Mouse (Mus musculus) embryo, embryonic 10.5 days (tissue): ENCODE measurements at regions not wholly inside any gene's neighbourhood (a gene's known extent, or its start where the extent isn't known, plus 50 kb on each side); places are given as distances from the start of the nearest gene placed in this dataset.
"Not testable (repeated sequence)": the region's sequence is repeated elsewhere in the genome, so short reads cannot be mapped to it uniquely, and the experiment has no call there.

Experiments
- DNase-seq: peaks from one replicate; pipeline ENCODE4 v3.0.0-alpha.2; 2015; ENCODE audit warnings: low spot score

DNA sequence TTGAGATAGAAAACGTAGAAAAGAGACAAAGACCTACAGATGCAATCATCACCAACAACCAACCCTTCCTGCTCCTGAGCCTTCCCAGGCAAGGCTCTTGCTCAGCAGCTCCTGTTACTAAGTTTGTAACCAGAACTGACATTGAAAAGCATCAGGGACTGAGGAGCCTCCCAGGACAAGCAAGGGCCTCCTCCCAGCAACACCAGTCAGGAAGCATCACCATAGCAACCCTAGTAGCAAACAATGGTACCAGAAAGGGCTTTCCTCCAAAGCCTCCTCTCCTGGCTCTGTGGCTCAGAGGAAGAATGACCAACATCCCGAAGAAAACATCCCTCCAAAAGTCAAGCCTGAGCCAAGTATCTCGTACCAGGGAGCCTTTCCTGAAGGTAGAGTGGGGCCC lies 1621.0 kb upstream of the Gm8797 start:
- DNase-seq: peak; percentile 1

GRCm38 (mm10) chr3:4137976-4138375 lies 1612.6 kb upstream of the Gm8797 start:
- not testable (repeated sequence) for DNase-seq

DNA sequence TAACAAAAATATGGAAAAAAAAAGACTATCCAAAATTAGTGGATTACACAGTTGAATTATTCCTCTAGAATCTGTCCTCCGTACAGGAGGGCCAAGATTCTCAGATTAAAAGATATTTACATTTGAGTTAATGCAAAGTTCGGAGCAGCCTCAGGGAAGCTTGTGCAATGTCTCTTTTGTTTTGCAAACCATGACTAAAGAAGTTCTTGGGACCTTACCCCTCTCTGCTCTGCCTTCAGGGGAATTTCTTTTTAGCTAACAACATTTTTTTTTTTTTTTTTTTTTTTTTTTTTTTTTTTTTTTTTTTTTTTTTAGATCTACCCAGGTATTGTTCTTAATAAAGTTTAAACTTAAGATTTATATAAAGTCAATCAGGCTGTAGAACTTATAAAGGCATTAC lies 1603.6 kb upstream of the Gm8797 start:
- no peak for DNase-seq
